Mouse (Mus musculus): ENCODE data around the gene Polr3h. TPM values are rescaled to one million over a fixed set of nuclear protein-coding genes. Genes with fewer than 3 reads are reported as not detected.

Polr3h gene
- polyA plus RNA-seq (2014; fragmentation: Illumina TruSeq; extraction: RNeasy Lipid Tissue Mini Kit (QIAGEN cat#74804); ENCODE audit: low read depth, low replicate concordance) = 16.8 TPM

DNA sequence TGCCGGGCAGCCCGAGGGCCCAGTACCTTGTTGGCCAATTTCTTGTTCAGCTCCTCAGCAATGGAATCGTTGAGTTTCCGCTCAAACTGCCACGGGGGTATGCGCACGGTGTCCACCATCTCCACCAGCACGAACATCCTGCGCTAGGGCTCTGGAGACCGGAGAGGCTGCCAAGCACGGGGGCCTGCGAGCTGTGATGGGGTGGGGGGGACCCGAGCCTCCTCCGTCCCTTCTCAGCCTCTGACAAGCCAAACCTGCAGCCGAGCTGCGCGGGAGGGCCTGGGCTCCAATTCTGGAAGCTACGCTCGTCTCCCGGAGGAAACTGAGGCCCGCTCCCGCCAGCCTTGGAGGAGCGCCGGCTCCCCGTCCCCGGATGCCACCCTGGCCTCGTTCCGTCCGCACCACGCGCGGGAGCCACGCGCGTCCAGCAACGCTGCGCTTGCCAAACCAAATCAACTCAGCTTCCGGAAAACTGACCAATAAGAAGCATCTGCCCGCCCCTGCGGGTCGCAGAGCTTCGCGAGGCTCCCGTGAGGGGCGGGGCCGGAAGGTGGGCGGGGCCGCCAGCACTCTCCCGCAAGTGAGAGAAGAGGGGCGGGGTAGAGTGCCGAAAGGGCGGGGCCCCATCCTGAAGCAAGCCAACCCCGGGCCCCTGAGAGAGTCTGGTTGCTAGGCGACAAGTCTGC, at the start of gene Polr3h:
Gene Polr3h, minus strand, starts transcription at position 481 of the 686 bp plus-strand sequence.

DNA sequence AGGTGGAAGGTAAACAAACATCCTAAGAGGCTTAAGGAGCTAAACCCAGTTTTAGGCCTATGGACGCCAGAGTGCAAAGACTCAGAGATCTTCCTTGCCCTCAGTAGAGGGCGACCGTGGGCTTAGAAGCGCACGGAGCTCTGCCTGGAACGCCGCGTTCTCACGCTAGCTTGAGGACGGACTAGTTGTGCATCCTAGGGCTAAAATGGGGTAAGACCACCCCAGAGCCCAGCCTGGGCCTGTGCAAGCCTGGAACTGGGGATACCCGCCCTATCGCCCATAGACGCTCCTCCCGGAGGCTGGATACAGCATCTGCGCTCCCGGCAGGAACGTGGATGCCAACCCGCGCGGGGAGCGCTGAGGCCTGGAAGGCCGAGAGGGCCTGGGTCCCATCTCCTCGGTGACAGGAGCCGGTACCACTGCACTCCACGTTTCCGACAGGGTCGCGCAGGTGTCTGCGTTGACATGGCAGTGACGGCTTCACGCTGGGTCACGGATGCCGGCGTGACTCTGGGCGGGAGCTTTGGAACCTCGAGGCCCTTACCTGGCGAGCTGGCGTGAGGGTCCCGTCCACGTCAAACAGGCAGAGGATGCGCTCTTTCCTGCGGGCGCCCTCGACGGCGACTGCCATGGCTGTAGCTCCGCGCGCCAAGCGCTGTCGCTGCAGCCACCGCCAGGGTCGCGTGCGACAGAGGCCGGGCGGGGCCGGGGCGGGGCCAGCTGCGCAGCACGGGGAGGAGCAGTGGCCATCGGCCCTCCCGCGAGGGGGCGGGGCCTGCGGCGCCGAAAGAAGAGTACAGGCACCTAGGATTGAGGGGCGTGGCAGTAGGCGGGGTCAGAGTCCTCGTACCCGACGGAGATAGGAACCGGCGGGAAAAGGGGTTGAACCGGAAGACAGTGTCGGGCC, 34.4 kb upstream of the Polr3h start, which contains the start of gene Pmm1:
Gene Pmm1, minus strand, starts transcription at position 760 of the 907 bp plus-strand sequence.

DNA sequence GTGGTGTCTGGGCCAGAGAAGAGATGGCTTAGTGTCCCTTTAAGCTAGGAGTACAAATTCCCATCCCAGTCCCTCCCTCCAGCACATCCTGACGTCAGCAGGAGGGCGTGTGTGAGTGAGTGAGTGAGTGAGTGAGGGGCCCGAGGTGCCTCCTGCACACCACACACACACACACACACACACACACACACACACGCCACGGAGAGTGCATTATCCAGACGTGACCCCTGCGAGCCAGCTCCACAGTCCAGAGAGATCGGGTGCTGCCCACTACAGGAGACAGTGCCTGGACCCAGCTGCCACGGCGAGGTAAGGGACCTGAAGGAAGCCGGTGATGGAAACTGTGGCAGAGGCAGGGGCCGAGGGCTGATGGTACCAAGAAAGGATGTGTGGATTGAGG, 10.6 kb upstream of the Polr3h start, which contains the start of gene Csdc2:
Gene Csdc2, plus strand, starts transcription at position 81 of the 400 bp plus-strand sequence.

DNA sequence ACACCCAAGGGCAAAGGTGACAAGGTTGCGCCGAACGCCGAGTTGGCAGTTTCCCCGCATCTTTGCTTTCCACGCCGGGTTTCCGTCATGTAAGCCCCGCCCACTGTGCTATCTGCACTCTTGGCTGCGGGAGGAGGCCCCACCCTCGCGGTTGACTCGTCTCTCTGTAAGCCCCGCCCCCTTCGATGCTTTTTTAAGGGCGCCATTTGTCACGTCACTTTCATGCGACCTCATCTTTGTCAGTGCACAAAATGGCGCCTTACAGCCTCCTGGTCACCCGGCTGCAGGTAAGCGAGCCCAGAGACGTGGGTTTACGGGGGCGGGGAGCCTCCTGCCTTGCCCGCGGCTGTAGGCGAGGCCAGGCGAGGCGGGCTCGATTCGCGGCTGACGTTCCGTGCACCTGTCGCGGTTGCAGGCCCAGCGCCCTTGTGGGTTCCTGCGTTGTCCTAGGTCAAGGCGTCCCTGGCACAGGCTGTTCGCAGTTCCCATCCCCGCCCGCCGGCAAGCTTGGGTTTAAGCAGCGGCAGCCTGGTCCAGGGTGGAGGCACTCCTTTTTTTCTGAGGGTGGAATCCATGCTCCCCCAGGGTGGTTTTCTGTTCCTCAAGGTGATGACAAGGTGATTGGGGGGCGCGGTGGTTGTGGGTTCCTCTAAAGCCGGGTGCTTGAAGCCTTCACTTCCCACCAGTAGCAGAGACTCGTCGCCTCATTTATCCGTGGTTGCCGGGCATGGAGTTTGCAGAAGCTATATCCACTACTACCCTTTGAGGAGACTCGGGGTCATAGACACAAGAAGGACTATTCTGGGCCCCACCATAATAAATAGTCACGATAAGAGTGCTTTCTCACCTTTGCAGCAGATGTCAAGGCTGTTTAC, 53.5 kb downstream of the Polr3h start, which contains the start of gene Aco2:
Gene Aco2, plus strand, starts transcription at position 48 of the 875 bp plus-strand sequence.

DNA sequence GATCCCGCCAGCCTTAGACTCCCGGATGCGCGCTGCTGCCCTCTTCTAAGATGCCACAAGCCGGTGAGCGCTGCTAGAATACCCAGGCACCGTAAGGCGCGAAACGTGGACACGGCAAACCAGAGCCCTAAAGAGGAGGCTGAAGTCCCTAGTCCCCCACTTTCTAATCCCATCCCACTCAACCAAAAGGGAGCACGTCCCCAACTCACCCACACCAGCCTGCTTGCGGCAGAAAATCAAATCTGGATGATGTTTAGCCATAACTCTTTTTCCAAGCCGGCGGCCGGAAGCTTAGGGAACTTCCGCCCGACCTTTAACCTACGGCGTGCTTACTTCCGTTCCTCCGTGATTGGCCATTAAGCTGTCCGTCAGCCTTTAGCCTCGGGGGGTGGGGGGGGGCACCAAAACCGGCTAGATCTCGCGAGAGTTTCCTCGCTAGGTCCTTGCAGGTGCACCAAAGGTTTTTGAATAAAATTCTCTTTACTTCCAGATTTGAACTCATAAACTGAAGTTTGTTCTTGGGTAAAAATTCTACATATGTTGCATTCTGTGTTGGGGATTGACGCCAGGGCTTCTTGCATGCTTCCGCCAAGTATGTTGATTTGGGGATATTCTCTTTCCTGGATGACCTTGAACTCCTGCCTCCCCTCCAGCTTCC, 54.3 kb downstream of the Polr3h start, which contains the start of gene Phf5a:
Gene Phf5a, minus strand, starts transcription at position 308 of the 658 bp plus-strand sequence.

DNA sequence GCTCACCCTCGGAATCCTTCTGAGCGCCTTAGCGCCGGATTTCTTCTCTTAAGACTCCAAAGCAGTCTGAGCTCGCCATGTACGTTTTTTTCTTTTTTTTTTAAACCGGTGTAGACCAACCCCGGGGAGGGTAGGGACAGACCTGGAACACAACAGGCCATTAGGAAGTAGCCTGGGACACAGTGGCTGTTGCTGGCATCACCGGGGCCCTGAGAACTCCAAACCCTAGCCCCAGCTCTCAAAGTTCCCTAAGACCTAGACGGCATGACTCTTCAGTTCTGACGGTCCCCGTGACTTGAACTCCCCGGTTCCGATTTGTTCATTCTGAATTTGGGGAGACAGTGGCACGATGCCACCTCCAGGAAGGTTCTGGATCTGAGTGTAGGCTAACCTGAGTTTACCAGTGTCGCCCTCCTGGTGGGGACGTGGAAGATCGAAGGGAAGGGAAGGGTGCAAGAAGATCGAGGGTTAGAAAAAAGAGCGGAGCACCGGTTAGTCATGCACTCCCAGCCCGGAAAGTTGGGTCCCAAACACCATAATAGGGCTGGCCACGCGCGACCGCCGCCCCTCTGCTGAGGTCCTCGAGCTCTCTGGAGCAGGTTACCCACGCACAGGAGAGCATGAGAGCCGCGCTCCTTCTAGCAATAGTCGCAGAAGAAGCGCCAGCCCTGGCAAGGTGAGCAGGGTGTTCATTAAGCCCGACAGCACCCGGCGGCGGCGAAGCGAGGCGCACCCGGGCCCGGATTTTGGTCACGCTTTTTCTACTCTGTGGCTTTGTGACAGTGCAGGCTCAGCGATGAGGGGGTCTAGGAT, 67.3 kb downstream of the Polr3h start, which contains the start of gene Tob2:
Gene Tob2, minus strand, starts transcription at position 280 of the 813 bp plus-strand sequence.

Other genes starting within 250 kb of the Polr3h start
- 1.8 TPM for gene Chadl, start 229.0 kb downstream of the Polr3h start, polyA plus RNA-seq (2014; fragmentation: Illumina TruSeq; extraction: RNeasy Lipid Tissue Mini Kit (QIAGEN cat#74804); ENCODE audit: low read depth, low replicate concordance)
- gene Zc3h7b, start 181.2 kb downstream of the Polr3h start, polyA plus RNA-seq (2014; fragmentation: Illumina TruSeq; extraction: RNeasy Lipid Tissue Mini Kit (QIAGEN cat#74804); ENCODE audit: low read depth, low replicate concordance) = 38.4 TPM
- gene Rangap1, start 180.7 kb downstream of the Polr3h start, polyA plus RNA-seq (2014; fragmentation: Illumina TruSeq; extraction: RNeasy Lipid Tissue Mini Kit (QIAGEN cat#74804); ENCODE audit: low read depth, low replicate concordance) = 33.2 TPM
- gene Tef, start 123.8 kb downstream of the Polr3h start, polyA plus RNA-seq (2014; fragmentation: Illumina TruSeq; extraction: RNeasy Lipid Tissue Mini Kit (QIAGEN cat#74804); ENCODE audit: low read depth, low replicate concordance) = 55.8 TPM
- gene Tob2, start 67.4 kb downstream of the Polr3h start, polyA plus RNA-seq (2014; fragmentation: Illumina TruSeq; extraction: RNeasy Lipid Tissue Mini Kit (QIAGEN cat#74804); ENCODE audit: low read depth, low replicate concordance) = 26.1 TPM
- gene Phf5a, start 54.3 kb downstream of the Polr3h start, polyA plus RNA-seq (2014; fragmentation: Illumina TruSeq; extraction: RNeasy Lipid Tissue Mini Kit (QIAGEN cat#74804); ENCODE audit: low read depth, low replicate concordance) = 40.8 TPM
- 207 TPM for gene Aco2, start 53.9 kb downstream of the Polr3h start, polyA plus RNA-seq (2014; fragmentation: Illumina TruSeq; extraction: RNeasy Lipid Tissue Mini Kit (QIAGEN cat#74804); ENCODE audit: low read depth, low replicate concordance)
- 6.1 TPM for gene Csdc2, start 10.5 kb upstream of the Polr3h start, polyA plus RNA-seq (2014; fragmentation: Illumina TruSeq; extraction: RNeasy Lipid Tissue Mini Kit (QIAGEN cat#74804); ENCODE audit: low read depth, low replicate concordance)
- 39.8 TPM for gene Pmm1, start 34.7 kb upstream of the Polr3h start, polyA plus RNA-seq (2014; fragmentation: Illumina TruSeq; extraction: RNeasy Lipid Tissue Mini Kit (QIAGEN cat#74804); ENCODE audit: low read depth, low replicate concordance)
- 2.9 TPM for gene 1700029P11Rik, start 54.3 kb upstream of the Polr3h start, polyA plus RNA-seq (2014; fragmentation: Illumina TruSeq; extraction: RNeasy Lipid Tissue Mini Kit (QIAGEN cat#74804); ENCODE audit: low read depth, low replicate concordance)
- gene Xrcc6, start 61.6 kb upstream of the Polr3h start, polyA plus RNA-seq (2014; fragmentation: Illumina TruSeq; extraction: RNeasy Lipid Tissue Mini Kit (QIAGEN cat#74804); ENCODE audit: low read depth, low replicate concordance) = 23.7 TPM
- 28.8 TPM for gene Desi1, start 107.6 kb upstream of the Polr3h start, polyA plus RNA-seq (2014; fragmentation: Illumina TruSeq; extraction: RNeasy Lipid Tissue Mini Kit (QIAGEN cat#74804); ENCODE audit: low read depth, low replicate concordance)
- 97.2 TPM for gene Snu13, start 121.4 kb upstream of the Polr3h start, polyA plus RNA-seq (2014; fragmentation: Illumina TruSeq; extraction: RNeasy Lipid Tissue Mini Kit (QIAGEN cat#74804); ENCODE audit: low read depth, low replicate concordance)
- 1.7 TPM for gene 4930407I10Rik, start 132.9 kb upstream of the Polr3h start, polyA plus RNA-seq (2014; fragmentation: Illumina TruSeq; extraction: RNeasy Lipid Tissue Mini Kit (QIAGEN cat#74804); ENCODE audit: low read depth, low replicate concordance)
- gene Mei1, start 143.8 kb upstream of the Polr3h start, polyA plus RNA-seq (2014; fragmentation: Illumina TruSeq; extraction: RNeasy Lipid Tissue Mini Kit (QIAGEN cat#74804); ENCODE audit: low read depth, low replicate concordance) = 0.10 TPM
- gene Ccdc134, start 201.7 kb upstream of the Polr3h start, polyA plus RNA-seq (2014; fragmentation: Illumina TruSeq; extraction: RNeasy Lipid Tissue Mini Kit (QIAGEN cat#74804); ENCODE audit: low read depth, low replicate concordance) = 15.4 TPM
- gene Srebf2, start 220.9 kb upstream of the Polr3h start, polyA plus RNA-seq (2014; fragmentation: Illumina TruSeq; extraction: RNeasy Lipid Tissue Mini Kit (QIAGEN cat#74804); ENCODE audit: low read depth, low replicate concordance) = 73.8 TPM